Mouse (Mus musculus) induced T-regulatory cell, adult 2 months (primary cell): ENCODE measurements around the gene Dock8.

Experiments used
- DNase-seq: peaks from one replicate; pipeline ENCODE4 v3.0.0-alpha.2; 2012; ENCODE audit warnings: low read depth

Dock8 gene

DNA sequence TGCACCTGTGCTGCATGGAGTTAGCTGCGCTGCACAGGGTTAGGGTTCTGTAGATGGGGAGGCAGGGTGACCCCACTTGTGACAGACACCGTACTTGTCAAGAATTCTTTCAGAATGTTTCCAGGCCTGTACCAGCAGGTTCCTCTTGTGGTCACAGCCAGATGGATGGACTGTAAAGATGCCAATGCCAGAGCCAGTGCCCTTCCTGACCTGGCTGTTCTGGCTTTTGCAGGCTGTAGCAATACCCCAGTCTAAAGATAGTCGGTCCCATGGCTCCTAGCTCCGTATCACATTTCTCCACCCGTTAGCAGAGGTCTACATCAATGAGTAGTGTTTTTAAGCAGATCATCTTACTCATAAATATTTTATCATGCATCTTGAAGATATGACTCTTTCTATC is 124.1 kb downstream of the Dock8 start:
- no peak for DNase-seq

DNA sequence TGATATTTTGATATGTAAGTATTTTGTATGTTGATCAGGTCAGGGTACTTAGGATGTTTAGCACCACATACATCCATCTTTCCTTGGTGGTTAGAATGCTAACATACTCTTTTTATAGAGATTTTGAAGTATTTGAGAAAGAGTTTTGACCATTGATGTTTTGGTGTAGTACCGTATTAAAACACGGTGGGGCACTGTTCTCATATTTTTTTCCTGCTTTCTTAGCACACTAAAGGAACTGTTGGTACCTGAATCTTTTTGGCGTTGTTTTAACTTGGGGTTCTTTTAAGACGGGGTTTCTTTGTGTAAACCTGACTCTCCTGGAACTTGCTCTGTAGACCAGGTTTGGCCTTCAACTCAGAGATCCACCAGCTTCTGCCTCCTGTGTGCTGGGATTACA is 133.0 kb downstream of the Dock8 start:
- peak; percentile 53 for DNase-seq

DNA sequence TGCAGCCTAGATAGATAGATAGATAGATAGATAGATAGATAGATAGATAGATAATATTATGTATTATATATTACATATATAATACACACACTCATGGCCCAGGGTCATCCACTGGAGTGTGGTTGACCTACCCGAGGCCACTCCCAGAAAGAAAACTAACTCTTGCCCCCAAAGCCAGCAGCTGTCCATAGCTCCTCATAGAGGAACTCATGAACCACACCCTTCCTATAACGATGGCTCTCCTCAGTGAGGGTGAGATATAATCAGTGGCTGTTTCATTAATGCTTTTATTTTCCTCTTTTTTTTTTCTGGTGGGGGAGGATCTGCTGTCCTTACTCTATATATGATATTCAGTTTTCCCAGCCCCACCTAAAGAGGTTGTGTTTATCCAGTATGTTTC is 134.6 kb downstream of the Dock8 start:
- DNase-seq, result no peak

DNA sequence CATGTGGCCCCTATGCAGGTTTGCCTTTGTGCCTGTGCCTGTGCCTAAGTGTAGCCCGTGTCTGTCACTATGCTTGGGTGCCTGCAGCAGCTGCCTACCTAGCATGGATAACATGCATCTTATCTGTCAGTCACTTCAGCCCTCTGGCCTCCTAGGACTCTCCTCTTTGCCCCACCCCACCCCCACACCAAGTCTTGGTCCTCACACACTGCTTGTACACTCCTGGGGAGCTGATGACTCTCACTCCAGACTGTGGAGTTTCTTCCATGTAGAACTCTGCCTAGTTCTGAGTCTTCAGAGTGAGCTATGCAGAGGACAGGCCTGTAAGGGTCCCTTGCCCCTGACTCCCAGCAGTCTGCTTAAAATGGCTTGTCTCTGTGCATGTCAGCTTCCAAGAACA is 136.8 kb downstream of the Dock8 start:
- no peak for DNase-seq

DNA sequence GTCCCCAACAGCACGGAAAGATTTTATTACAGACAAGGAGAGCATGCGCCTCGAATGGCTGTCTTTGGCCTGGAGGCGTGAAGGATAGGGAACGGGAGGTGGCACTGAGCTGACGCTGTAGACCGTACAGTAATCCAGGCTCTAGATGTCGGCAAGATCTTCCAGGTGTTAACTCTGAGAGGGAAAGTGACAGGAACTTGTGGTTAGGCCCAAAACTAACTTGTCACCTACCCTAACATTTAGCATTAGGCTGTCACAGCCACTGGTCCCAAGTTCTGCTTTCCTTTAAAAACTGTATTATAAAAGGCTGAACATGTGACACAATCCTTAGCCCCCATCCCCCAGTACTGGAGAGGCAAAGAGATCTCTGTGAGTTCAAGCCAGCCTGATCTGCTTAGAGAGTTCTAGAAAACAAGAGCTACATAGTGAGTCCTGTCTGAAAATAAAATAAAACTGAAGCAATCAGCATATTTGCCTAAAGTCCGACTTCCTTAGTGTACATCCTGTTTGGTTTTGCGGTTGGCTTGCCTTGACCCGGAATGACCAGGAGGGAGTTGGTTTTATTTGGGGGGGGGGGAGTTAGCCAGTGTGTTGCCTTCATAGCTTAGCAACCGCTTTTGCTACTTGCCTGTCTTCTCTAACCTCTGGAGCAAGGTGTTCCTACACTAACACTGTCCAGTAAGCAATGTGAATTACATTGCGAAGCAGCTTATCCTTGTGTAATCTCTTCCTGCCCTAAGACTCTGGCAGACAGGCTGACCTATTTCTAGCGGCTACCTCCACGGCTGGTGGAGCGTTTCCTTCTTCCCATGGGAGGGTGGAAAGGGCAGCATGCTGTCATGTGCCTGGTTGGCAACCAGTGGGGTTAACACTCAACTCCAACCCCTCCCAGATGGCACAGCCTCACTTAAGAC is 138.8 kb downstream of the Dock8 start:
- DNase-seq, result no peak

DNA sequence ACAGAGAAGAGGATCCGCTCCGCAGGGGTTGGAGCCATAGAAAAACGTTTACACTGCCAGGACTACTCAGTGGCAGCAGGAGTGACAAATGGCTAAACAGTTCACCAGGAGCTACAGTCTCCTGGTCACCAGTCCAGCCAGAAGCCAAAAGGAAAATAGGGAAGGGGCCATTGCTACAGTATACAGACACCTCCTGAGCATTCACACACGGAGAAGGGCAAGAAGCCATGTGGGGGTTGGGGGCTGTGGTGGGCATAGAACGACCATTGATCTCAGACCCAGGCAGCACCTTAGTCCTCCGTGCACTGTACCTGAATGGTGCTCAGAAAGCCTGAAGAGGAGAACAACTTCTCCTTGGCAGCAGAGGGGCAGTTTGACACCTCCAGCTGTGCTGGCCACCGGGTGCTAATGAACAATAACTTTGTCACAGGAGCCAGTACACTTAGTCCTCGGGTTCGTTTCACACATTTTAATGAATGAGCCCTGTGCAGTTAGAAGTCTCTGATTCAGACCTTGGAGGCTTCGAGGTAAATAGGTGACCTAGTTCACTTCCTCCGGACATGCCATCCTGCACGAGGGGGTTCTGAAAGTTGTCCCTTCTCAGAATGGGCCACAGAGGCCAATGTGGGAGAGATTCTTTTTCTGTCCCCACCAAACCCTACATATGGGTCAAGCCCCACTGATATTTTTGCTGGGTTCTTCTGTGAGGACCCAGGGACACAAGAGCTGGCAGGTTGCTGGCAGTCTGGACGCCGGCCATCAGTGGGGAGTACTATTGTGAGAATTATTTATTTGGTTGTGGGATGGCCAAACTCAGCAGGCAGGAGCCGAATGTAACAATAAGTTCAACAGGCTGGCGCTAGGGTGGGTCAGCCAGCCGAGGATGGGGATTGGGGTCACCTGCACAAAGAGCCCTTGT is 145.0 kb downstream of the Dock8 start:
- no peak for DNase-seq

DNA sequence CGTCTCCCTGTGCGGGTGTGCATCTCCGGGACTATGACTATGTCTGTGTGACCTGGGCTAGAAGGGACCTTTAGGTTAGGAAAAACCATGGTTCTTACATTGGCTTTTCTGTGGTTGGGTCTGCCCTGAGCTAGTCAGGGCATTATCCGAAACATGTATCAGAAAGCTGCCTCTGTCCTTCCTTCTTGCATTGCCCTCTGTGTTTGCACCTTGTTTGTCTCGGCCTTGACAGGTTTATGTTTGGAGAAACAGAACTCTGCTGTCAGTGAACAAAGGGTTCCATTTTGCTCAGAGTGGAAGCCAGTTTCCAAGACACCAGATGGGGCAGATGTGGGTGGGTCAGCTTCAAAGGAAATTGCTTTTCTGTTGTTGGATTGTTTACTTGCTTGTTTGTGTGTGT is 145.8 kb downstream of the Dock8 start:
- DNase-seq, result no peak

DNA sequence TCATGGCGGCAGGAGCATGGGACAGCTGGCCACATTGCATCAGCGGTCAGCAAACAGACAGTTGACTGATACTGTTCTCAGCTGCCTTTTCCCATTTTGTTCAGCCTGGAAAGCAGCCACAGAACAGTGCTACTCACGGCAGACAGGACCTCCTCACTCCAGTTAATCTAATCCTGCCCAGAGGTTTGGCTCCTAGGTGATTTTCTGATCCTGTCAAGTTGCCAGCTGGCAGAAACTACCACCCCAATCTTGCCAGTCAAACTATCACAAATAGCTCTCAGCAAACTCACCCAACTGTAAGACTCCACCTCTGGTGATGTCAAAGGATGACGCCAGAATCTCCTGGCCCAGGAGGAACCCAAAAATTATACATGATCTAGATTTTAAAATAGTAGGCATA is 146.8 kb downstream of the Dock8 start:
- DNase-seq, result no peak

DNA sequence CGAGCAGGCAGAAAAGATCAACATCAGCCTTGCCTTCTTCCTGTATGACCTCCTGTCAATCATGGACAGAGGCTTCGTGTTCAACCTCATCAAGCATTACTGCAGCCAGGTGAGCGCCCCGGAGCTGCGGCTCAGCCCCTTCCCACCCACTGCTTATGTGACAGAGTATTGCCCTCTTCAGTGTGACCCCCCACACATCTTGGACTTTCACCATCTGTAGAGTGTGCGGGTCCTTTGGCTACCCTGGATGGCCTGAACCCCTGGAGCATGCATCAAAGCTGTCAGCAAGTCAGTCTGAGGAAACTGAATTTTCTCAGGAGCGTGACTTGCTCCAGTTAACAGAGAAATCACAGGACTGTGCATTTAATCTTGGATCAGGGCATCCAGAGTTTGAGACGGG is 150.5 kb downstream of the Dock8 start:
- no peak for DNase-seq

DNA sequence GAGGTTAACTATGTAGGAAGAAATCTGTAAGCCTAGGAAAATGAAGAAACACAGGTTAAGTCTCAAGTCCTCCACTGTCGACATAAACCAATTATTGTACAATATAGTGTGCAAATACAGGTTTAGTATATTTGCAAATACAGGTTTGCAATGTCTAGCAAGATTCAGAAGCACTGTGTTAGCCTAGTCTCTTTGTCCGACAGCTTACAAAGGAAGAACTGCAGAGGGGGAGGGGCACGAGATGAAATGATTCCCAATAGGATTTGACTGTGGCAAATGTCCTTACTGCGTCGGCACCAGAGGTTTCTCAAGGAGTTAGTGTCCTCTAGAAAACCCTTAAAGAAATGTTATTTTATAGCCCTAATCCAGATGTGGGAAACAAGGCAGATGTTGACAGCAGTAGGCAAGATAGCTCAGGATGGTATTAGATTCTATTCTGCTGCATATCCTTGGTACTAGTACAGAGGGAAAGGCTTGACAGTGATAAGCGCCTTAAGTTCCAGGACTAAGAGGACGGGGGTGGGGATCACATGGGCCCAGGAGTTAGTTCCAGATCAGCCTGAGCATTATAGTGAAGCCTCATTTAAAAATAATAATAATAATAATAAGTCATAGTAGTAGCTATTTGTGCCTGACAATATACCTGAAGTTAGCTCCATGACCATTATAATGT is 155.3 kb downstream of the Dock8 start:
- no peak for DNase-seq

DNA sequence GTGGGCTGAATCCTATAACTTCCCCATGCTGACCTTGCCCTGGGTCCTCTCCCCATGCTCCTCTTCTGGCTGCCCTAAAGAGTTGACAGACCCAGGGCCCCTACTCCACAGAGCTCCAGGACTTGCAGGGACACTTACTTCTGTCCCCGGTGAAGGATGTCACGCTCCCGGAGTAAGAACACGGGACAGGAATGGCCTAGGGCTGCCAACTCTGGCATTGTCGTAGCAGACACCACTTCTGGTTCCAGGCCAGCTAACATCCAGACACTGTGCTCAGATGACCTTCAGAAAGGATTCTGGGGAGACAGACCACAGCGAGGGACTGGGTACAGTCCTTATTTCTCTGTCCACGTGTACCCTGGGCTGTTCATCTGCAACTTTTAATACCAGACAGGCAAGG is 155.9 kb downstream of the Dock8 start:
- DNase-seq, result no peak

DNA sequence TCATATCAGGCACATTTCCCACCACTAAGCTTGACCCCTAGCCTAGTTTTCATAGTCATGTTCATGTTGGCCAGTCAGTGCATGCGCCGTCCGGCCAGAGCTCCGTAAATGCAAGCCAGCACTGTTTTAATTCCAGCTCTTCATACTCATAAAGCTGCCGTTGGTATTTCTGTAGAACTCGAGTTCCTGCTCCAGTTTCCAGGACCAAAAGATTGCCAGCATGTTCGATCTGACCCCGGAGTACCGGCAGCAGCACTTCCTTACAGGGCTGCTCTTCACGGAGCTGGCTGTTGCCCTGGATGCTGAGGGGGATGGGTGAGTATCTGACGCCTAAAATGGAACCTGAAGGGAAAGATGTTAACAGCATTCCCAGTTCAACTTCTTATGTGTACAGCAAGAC is 156.4 kb downstream of the Dock8 start:
- DNase-seq, result no peak

DNA sequence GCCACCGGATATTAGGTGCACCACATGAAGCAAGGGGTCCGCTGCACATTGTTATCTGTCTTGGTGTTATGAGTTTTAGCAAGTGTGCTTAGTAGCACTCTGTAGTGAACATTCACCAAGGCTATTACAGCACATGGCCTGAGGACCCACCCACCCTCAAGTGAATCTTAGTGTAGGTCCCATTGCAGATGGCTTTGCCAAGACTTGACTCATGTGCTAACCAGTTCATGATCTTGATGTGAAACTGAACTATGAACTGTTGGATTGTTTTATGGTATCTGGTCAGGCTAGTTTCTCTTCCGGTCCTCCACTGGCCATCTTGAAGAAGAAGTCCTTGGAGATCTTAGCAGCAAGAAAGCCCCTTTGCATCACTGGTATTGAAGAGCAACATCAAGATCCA is 162.9 kb downstream of the Dock8 start:
- no peak for DNase-seq

DNA sequence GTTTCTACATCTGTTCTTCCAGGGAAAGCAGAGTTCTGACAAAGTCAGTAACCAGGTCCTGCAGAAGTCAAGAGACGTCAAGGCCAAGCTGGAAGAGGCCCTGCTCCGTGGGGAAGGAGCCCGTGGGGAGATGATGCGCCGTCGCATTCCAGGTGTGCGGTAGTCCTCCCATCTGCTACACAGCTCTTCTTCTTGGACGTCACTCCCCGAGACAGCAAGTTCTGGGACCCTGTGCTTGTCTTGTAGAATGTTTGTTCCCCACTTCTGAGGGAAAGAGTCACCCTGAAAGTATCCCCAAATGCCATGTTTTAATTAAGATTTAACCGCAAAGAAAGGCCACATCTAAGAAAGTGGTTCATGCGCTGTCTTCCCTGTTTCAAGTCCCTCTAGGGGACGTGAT is 164.1 kb downstream of the Dock8 start:
- no peak for DNase-seq

DNA sequence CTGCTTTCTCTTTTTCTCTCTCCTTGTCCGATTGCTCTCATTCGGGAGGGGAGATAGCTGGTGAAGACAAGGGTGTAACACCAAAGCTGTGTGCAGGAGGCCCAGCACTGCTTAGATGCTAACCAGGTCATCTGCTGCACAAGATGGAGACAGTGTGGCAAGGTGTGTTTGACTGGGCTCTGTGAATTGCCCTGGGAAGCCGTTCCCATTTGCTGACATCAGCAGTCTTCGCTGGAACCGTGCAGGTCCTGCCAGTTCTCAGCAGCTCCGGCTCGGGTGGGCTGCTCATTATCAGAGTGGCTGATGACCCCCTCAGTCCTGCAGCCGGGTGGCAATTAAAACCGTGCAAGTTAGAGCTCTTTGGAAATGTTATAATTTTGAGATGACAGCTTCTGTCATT is 167.1 kb downstream of the Dock8 start:
- no peak for DNase-seq

DNA sequence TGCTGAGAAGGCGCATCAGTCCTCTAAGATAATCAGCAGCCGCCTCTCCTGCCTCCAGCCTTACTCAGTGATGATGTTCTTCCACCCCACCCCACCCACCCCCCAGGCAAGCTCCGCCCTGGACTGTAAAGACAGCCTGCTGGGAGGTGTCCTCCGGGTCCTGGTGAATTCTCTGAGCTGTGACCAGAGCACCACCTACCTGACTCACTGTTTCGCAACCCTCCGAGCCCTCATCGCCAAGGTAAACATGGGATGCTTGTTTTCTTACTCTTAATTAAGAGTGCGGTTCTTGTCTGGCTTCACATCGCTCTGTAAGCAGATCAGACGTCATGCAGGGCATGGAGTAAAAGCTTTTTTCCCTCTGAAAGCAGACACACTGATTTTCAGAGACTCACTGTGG is 172.1 kb downstream of the Dock8 start:
- no peak for DNase-seq

DNA sequence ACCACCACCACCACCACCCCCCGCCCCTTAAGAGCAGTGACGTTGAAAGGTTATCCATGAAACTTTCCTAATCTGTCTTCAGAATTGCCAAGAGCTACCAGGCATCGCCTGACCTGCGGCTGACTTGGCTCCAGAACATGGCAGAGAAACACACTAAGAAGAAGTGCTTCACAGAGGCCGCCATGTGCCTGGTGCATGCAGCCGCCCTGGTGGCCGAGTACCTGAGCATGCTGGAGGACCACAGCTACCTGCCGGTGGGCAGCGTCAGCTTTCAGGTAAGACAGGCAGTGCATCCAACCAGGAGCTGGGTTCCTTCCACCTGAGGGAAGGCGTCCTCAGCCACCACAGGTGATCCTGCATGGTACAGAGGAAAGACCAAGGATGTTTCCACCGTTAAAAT is 177.4 kb downstream of the Dock8 start:
- DNase-seq, result no peak

DNA sequence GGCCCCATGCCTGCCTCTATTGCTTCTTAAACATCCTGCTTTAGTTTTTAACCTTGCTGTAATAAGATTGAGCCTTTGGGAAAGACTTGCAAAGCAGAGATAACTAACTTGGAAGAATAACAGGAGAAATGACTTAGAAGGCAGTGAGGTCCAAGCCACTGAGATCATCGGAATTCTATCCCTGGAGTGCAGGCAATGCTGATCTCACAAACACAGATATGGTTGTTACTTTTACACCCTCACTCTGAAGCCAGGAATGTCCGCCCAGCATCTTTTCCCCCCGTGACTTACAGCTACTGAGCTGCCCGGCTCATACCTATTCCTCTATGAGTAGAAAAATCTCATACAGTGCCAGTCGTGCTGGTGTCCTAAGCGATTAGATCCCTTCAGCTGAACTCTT is 180.7 kb downstream of the Dock8 start:
- DNase-seq, result no peak

DNA sequence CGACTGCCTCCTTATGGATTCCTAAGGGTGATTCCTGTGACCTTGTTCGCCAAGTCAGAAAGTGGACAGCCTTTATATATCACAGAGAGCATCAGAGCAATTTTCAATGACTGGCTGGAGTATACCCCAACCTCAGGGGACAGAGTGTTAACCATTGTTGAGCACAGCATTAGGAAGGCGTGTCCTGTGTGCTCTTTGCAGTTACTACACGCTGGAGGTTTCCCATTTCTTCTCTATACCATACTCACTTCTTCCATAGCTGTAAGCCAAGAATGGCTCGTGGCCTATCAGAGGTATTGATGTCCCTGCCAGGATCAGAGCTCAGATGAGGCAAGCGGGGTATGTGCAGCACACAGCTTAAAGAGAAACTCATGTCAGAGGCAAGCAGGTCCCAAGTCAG is 181.2 kb downstream of the Dock8 start:
- DNase-seq, result no peak

DNA sequence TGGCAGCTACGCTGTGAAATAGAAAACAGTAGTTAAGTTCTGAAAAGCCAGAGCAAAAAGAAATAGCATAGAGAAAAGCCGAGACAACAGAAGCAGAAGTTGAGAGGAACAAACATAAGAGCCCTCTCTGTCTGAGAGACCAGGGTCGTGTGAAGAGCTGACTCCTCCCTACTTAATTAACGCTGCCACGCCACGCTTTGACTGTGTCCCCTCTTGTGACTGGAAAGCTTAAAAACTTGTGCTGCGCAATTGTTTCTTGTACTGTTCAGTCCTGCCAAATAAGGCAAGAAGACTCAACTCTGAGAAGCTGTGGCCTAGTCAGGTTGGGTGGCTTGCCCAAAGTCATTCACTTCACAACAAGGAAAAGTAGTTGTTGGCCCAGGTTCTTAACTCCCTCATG is 184.7 kb downstream of the Dock8 start:
- DNase-seq, result no peak

DNA sequence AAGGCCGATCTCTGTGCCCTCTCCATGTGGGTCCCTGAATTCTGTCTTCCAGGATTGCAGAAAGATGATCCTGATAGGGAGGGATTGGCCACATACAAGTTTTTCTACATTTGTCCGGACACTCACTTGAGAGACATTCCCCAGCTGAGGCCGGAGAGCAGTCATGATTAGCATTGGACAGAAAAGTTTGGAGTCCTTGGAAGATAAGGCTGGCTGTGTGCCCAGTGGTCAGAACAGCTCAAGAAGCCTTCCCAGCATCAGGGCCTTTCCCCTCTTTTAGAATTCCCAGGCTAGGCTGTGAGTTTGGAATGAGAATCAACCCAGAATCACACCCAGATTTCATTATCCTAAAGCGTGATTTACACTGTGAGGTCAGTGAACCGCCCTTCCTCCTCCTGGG is 187.0 kb downstream of the Dock8 start:
- DNase-seq, result no peak

DNA sequence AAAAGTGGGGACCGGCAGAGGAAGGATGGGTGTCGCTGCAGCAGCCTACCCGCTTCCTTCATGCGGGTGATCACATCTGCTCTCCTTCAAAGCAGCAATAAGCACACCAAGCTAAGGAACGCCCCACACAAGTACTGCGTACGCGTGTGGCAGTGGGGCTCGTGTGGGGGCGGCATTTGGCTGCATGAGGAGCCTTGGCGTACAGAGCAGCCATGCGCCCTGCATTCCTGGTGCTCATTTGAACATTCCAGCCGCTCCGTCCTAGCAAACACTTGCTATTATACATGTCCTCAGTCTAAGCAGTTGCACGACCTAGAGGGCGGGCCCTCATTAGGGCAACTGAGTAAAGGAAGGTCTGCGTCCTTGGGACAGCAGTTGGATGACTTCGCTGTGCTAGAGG is 188.3 kb downstream of the Dock8 start:
- no peak for DNase-seq

DNA sequence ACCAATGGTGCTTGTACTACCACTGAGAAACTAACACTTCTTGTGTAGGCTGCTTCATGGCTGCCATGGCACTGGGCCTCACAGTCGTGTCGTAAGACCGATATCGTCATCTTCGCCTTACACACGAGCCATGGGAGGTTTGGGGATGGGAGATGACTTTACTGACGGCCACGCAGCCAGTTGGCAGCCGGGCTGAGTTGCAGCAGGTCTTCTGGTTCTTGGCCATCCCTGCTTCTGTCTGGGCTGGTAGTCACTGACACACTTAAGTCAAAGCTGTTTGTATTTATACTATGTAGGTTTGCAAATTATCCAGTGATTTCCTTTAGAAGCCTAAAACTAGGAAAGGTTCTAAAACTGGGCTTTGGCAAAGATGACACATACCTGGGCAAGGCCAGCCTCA is 194.4 kb downstream of the Dock8 start:
- no peak for DNase-seq
